Mouse (Mus musculus): ENCODE data around the gene Mpp1.
A peak's percentile ranks its signal among the peaks of the same experiment; 100 is the strongest.

Mpp1 gene

DNA sequence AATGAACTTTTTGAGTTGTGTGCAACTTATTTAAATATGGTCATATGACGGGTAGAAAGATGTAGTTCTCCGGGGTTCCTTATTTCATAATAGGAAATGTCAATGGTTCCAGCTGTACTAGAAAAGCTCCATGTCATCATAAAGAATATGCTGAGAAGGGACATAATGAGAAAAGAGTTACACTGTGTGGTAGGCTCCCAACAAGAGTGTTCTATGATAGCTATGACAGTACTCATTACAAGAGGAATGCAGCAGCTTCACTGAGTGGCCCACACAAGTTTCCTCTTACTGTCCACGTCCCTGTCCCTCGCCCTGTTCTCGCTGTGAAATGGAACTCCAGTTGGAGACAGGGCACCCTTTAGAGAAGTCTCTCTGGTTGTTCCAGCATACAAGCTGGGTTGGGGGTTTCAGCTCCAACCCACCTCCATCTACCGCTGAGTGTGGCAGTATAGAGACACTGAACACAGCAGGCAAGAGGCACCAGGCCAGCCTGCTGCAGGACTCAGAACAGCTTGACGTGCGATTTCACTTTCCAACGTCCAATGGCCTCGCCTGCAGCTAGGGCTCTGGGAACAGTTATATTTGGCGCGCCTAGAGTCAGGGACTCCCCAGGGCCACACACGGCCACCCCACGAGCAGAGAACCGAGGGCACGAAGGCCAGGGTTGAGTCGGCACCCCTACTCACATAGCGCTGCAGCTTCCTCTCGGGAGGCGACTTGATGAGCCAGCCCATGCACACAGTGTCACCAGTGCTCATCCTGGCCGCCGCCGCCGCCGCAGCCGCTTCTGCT, 46.6 kb downstream of the Mpp1 start:
- DNase-seq: peak; percentile 37

- DNase-seq: no peak
Measured at GRCm38 (mm10) chrX:75082351-75082750, 48.5 kb downstream of the Mpp1 start.

Data from cerebellum, adult 9-11 months (tissue).